Mouse (Mus musculus) heart, embryonic 11.5 days (tissue): ENCODE results near the gene Lrrn4cl. TPM values are rescaled to one million over a fixed set of nuclear protein-coding genes. Genes with fewer than 3 reads are reported as not detected.
A peak's percentile ranks its signal among the peaks of the same experiment; 100 is the strongest.
"Not testable (repeated sequence)": the region's sequence is repeated elsewhere in the genome, so short reads cannot be mapped to it uniquely, and the experiment has no call there.

ENCODE experiments used
- ATAC-seq: fragments of 200-750 bp; cut with Nextera tagmentation; replicated peaks from 2 replicates; pipeline ENCODE4 v1.8.0; 2017; ENCODE audit warnings: moderate library complexity; ENCODE audit not compliant: insufficient number of reproducible peaks, low FRiP score, low TSS enrichment
- H3K27ac ChIP-seq: fragments of 300-500 bp; sonication (generic); 2 replicates; pipeline ENCODE4 v1.5.1; 2014; ENCODE audit warnings: mild to moderate bottlenecking, low read depth, low read length
- H3K27me3 ChIP-seq: fragments of 300-500 bp; sonication (generic); 2 replicates; pipeline ENCODE4 v1.6.1; 2014; ENCODE audit warnings: mild to moderate bottlenecking, low read length, mixed read lengths; ENCODE audit not compliant: control insufficient read depth, insufficient read depth
- H3K36me3 ChIP-seq: fragments of 300-500 bp; sonication (generic); 2 replicates; pipeline ENCODE4 v1.6.1; 2014; ENCODE audit warnings: mild to moderate bottlenecking, low read length, moderate library complexity, mixed read lengths; ENCODE audit not compliant: control insufficient read depth, insufficient read depth
- H3K4me1 ChIP-seq: fragments of 300-500 bp; sonication (generic); 2 replicates; pipeline ENCODE4 v1.6.1; 2014; ENCODE audit warnings: low read length; ENCODE audit not compliant: control insufficient read depth, insufficient read depth
- H3K4me2 ChIP-seq: fragments of 300-500 bp; sonication (generic); 2 replicates; pipeline ENCODE4 v1.6.1; 2014; ENCODE audit warnings: mild to moderate bottlenecking, moderate library complexity
- H3K4me3 ChIP-seq: fragments of 300-500 bp; sonication (generic); 2 replicates; pipeline ENCODE4 v1.5.1; 2014; ENCODE audit warnings: low read depth, low read length
- H3K9ac ChIP-seq: fragments of 300-500 bp; sonication (generic); 2 replicates; pipeline ENCODE4 v1.6.1; 2014; ENCODE audit warnings: mild to moderate bottlenecking, low read depth, low read length, moderate library complexity
- H3K9me3 ChIP-seq: fragments of 300-500 bp; sonication (generic); replicated peaks from 2 replicates; pipeline ENCODE4 v1.6.1; 2016; ENCODE audit warnings: low read length; ENCODE audit not compliant: control insufficient read depth
- WGBS: fragments of 180-500 bp; shearing (Covaris S2); extraction: QIAGEN DNeasy Blood & Tissue Kit; methylation state at CpG from one replicate; pipeline ENCODE4 v1.1.7; 2014; ENCODE audit not compliant: insufficient replicate concordance; 5-methylcytosine and 5-hydroxymethylcytosine counted together
- microRNA-seq: library from miRNA; unstranded; fragments of <30 nt; microRNA quantifications from one replicate; pipeline ENCODE4, GENCODE M21; 2016; ENCODE audit warnings: borderline number of aligned reads
- polyA plus RNA-seq: library from polyadenylated mRNA; unstranded; fragments of >200 nt; fragmentation: Nextera tagmentation; extraction: Ambion mirVana; gene quantifications from 2 replicates; pipeline ENCODE4 v1.2.1, GENCODE M21; 2014

The Lrrn4cl gene
- polyA plus RNA-seq, 1 experiment from 2014 or later = 0.33 TPM

DNA sequence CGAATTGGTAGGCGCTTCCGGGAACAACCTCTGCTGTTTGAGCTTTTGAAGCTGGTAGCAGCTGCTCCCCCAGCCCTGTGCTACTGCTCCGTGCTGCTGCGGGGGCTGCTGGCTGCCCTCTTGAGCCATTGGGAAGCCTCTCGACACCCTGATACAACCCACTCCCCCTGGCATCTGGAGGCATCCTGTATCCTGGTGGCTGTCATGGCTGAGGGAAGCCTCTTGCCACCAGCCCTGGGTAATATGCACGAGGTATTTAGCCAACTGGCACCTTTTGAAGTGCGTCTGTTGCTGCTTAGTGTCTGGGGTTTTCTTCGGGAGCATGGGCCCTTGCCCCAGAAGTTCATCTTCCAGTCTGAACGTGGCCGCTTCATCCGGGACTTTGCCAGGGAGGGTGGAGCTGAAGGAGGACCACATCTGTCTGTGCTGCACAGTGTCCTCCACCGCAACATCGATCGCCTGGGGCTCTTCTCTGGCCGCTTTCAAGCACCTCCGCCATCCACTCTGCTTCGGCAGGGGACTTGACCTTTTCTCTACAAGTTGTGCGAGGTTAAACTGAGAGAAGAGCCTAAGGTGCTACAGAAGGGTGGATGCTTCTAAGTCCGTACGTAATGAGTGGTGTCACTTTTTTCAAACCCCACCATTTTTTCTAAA, 46.8 kb downstream of the Lrrn4cl start:
- Histone ChIP-seq H3K4me1 (peaks cover 14% of the 10 kb centered on the region), H3K36me3 (peaks cover 11% of the 10 kb centered on the region; the same call in 1 of the 2 replicates), H3K9ac (peak overlapping the region; percentile 69), H3K27ac (peak overlapping the region; percentile 91), H3K4me2 (peak overlapping the region; percentile 82), H3K4me3 (peak overlapping the region; percentile 98)
- WGBS = 26% methylated on average over 21 of the region's 21 CpGs
- not testable (repeated sequence) for H3K27me3 ChIP-seq, H3K9me3 ChIP-seq
- peak; percentile 27; the same call in 1 of the 2 replicates for ATAC-seq

DNA sequence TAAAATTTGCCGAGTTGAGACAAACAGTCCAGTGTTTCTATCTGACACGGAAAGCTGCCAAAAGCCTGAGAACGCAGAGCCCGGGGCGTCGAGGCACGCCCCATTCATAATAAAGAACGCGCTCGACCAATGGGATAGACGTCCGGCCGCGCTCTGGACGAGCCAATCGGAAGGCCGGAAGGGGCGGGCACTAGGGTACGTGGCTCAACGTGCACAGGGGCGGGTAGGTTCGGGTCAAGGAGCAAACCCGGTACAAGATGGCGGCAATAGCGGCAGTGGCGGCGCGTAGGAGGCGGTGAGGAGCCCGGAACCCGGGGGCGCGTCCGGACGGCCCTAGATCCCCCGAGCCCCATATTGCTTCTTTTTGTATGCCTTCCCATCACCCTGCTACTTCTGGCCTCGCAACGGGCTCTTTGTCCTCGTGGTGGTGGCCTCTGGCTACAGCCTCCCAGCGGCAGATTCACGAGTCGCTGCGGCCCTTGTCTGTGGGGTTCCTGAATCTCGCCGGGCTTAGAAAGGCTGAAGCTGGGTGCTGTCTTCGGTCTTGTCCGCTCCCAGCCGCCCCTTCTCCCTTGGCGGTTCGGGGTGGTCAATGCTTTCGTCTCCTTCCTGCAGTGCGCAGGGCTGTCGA, 47.4 kb downstream of the Lrrn4cl start, which contains the start of gene Ganab:
TSS of gene Ganab (plus strand) at position 207 of the 631 bp plus-strand sequence.
- Histone ChIP-seq H3K36me3 (peaks cover 14% of the 10 kb centered on the region), H3K27ac (peak within 1 kb of the TSS; percentile 91), H3K4me3 (peak within 1 kb of the TSS; percentile 98), H3K9ac (peak within 1 kb of the TSS; percentile 97), H3K4me1 (peaks cover 14% of the 10 kb centered on the region), H3K9me3 (no peaks in the 10 kb centered on the region), H3K27me3 (no peaks in the 10 kb centered on the region), H3K4me2 (peak within 1 kb of the TSS; percentile 82)
- under 1% methylated on average over 52 of the region's 53 CpGs for WGBS
- ATAC-seq = peak; percentile 98

DNA sequence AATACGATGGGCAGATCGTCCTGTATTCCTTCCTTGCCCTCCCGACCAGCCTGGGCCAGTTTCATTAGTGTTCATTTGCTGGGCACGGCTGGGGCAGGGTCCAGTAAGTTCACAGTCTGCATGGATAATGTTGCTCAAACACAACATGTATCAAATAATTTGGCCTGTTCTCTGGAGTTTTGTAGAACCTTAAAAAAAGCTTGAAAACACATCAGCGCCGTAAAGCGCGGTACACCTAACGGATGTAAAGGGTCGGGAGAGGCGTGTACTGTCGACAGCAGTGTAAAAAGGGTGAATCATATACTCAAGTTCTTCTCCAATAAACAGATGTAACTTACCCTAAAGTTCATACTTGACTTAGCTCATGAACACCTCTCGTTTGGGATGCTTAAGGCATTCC, 48.0 kb downstream of the Lrrn4cl start:
- WGBS = 9% methylated on average over 13 of the region's 13 CpGs
- H3K4me2 ChIP-seq = peak overlapping the region; percentile 82
- peak overlapping the region; percentile 98 for H3K4me3 ChIP-seq
- no peak for ATAC-seq
- peak overlapping the region; percentile 91 for H3K27ac ChIP-seq
- H3K36me3 ChIP-seq = peaks cover 16% of the 10 kb centered on the region
- H3K4me1 ChIP-seq = peaks cover 14% of the 10 kb centered on the region
- H3K9ac ChIP-seq = peak overlapping the region; percentile 97
- no peaks in the 10 kb centered on the region for H3K9me3 ChIP-seq
- H3K27me3 ChIP-seq = no peaks in the 10 kb centered on the region

DNA sequence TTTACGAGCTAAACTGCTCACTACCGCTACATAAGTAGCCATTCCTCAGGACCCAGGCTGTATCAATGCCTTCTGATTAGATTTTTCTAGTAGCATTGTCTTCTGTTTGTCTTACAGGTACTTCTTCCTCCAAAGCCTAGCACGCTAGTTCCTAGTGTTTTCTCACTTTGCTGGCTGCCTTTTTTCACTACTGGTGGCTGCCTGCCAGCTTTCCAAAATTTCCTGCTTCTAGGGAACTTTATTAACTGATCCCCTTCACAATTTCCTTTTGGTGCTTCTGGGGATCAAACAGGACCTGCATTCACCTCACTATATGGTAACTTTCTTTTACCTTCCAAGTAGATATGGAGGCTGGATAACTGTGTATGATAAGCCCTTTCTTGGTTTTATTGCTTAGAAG, 48.5 kb downstream of the Lrrn4cl start:
- Histone ChIP-seq H3K4me2 (peak overlapping the region; percentile 82), H3K9me3 (no peaks in the 10 kb centered on the region), H3K9ac (peak overlapping the region; percentile 97), H3K4me3 (peak overlapping the region; percentile 98), H3K4me1 (peaks cover 14% of the 10 kb centered on the region), H3K27me3 (no peaks in the 10 kb centered on the region), H3K27ac (no peak overlapping the region), H3K36me3 (peaks cover 16% of the 10 kb centered on the region)
- ATAC-seq = no peak
- WGBS = 49% methylated on average over 3 of the region's 3 CpGs

DNA sequence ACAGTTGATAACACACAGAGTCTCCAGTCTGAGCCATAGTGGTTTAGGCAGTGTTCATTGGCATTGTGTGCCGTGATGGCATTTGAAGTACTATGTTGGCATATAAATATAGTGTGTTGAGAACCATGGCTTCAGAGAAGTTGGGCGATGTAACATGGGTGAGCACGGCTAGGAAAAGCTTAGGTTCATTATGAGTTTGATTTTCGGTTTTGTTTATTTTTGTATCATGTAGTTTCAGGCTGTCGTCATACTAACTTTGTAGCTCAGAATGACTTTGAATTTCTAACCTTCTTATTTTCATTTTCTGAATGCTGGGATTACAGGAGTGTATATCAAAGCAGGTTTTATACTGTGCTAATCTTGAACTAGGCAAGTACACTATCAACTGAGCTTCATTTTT, 52.8 kb downstream of the Lrrn4cl start:
- H3K4me1 ChIP-seq = peaks cover 6% of the 10 kb centered on the region
- no peak for ATAC-seq
- H3K36me3 ChIP-seq = peaks cover 35% of the 10 kb centered on the region
- H3K9ac ChIP-seq = no peak overlapping the region
- WGBS = 93% methylated on average over 5 of the region's 5 CpGs
- H3K4me2 ChIP-seq = no peak overlapping the region
- H3K9me3 ChIP-seq = no peaks in the 10 kb centered on the region
- H3K27me3 ChIP-seq = no peaks in the 10 kb centered on the region
- H3K27ac ChIP-seq = no peak overlapping the region
- H3K4me3 ChIP-seq = no peak overlapping the region

Small RNAs within 50 kb of the gene (microRNA-seq; reads per million reads assigned to microRNA genes)
- gene Mir5136 = 0.27 reads per million

Other genes with a start within 250 kb of the Lrrn4cl start
- gene Slc22a6, start 232.7 kb upstream of the Lrrn4cl start, polyA plus RNA-seq = not detected in 2 replicates
- gene Chrm1, start 187.0 kb upstream of the Lrrn4cl start, polyA plus RNA-seq = 0.06 TPM in 1 of 2 replicates, not detected in the other
- 82.6 and 87.8 TPM in 2 replicates for gene Slc3a2, start 127.4 kb upstream of the Lrrn4cl start, polyA plus RNA-seq
- 56.4 and 58.8 TPM in 2 replicates for gene Wdr74, start 114.9 kb upstream of the Lrrn4cl start, polyA plus RNA-seq
- 0.99 and 2.2 TPM in 2 replicates for gene 1700092M07Rik, start 110.0 kb upstream of the Lrrn4cl start, polyA plus RNA-seq
- gene Stx5a, start 109.4 kb upstream of the Lrrn4cl start, polyA plus RNA-seq = 82.2 and 85.1 TPM in 2 replicates
- 126 and 138 TPM in 2 replicates for gene Nxf1, start 93.7 kb upstream of the Lrrn4cl start, polyA plus RNA-seq
- gene Tmem223, start 79.8 kb upstream of the Lrrn4cl start, polyA plus RNA-seq = 146 and 150 TPM in 2 replicates
- gene Tmem179b, start 76.3 kb upstream of the Lrrn4cl start, polyA plus RNA-seq = 63.9 and 69.9 TPM in 2 replicates
- 12.8 and 14.3 TPM in 2 replicates for gene Taf6l, start 64.4 kb upstream of the Lrrn4cl start, polyA plus RNA-seq
- gene Polr2g, start 52.2 kb upstream of the Lrrn4cl start, polyA plus RNA-seq = 138 and 155 TPM in 2 replicates
- 3.9 and 5.2 TPM in 2 replicates for gene Zbtb3, start 48.2 kb upstream of the Lrrn4cl start, polyA plus RNA-seq
- 32.3 and 34.0 TPM in 2 replicates for gene Ttc9c, start 31.4 kb upstream of the Lrrn4cl start, polyA plus RNA-seq
- 4.6 and 6.1 TPM in 2 replicates for gene Hnrnpul2, start 30.8 kb upstream of the Lrrn4cl start, polyA plus RNA-seq
- gene AC129217.1, start 21.0 kb upstream of the Lrrn4cl start, polyA plus RNA-seq = not detected in 2 replicates
- gene Bscl2, start 13.3 kb upstream of the Lrrn4cl start, polyA plus RNA-seq = 37.9 and 41.7 TPM in 2 replicates
- 3.5 and 4.2 TPM in 2 replicates for gene Gng3, start 11.6 kb upstream of the Lrrn4cl start, polyA plus RNA-seq
- gene Ubxn1, start 20.7 kb downstream of the Lrrn4cl start, polyA plus RNA-seq = 141 and 143 TPM in 2 replicates
- 53.5 and 59.0 TPM in 2 replicates for gene Uqcc3, start 30.2 kb downstream of the Lrrn4cl start, polyA plus RNA-seq
- 60.1 and 72.4 TPM in 2 replicates for gene Lbhd1, start 33.0 kb downstream of the Lrrn4cl start, polyA plus RNA-seq
- not detected in 2 replicates for gene Gm49403, start 33.2 kb downstream of the Lrrn4cl start, polyA plus RNA-seq
- gene 1810009A15Rik, start 38.1 kb downstream of the Lrrn4cl start, polyA plus RNA-seq = 77.5 and 86.8 TPM in 2 replicates
- not detected in 2 replicates for gene Gm49416, start 38.2 kb downstream of the Lrrn4cl start, polyA plus RNA-seq
- gene Ints5, start 42.2 kb downstream of the Lrrn4cl start, polyA plus RNA-seq = 19.2 and 24.6 TPM in 2 replicates
- gene Ganab, start 47.3 kb downstream of the Lrrn4cl start, polyA plus RNA-seq = 66.6 and 81.4 TPM in 2 replicates
- 33.2 and 35.9 TPM in 2 replicates for gene B3gat3, start 69.6 kb downstream of the Lrrn4cl start, polyA plus RNA-seq
- gene Rom1, start 78.6 kb downstream of the Lrrn4cl start, polyA plus RNA-seq = 1.2 and 1.7 TPM in 2 replicates
- 8.1 and 8.5 TPM in 2 replicates for gene Eml3, start 78.8 kb downstream of the Lrrn4cl start, polyA plus RNA-seq
- gene Mta2, start 91.1 kb downstream of the Lrrn4cl start, polyA plus RNA-seq = 30.0 and 39.9 TPM in 2 replicates
- 17.1 and 19.8 TPM in 2 replicates for gene Tut1, start 103.1 kb downstream of the Lrrn4cl start, polyA plus RNA-seq
- 344 TPM in 2 replicates for gene Eef1g, start 116.3 kb downstream of the Lrrn4cl start, polyA plus RNA-seq
- 15.1 and 17.4 TPM in 2 replicates for gene Ahnak, start 138.5 kb downstream of the Lrrn4cl start, polyA plus RNA-seq
- gene Scgb1a1, start 237.2 kb downstream of the Lrrn4cl start, polyA plus RNA-seq = not detected in 2 replicates